Mouse (Mus musculus): ENCODE results near the gene Plcb2. TPM values are rescaled to one million over a fixed set of nuclear protein-coding genes. Genes with fewer than 3 reads are reported as not detected.

The Plcb2 gene
- polyA plus RNA-seq (2014; fragmentation: Nextera tagmentation; extraction: Ambion mirVana), result 1.3 and 1.5 TPM in 2 replicates

- 8% methylated on average over 7 of the region's 7 CpGs for WGBS
- Histone ChIP-seq H3K4me2 (peak within 1 kb of the TSS; percentile 53), H3K27ac (ENCODE audit: low read depth) (peak within 1 kb of the TSS; percentile 55), H3K9ac (no peak within 1 kb of the TSS), H3K4me3 (ENCODE audit: low read depth, low read length) (no peak within 1 kb of the TSS), H3K9me3 (ENCODE audit: low read depth, low read length) (no peaks in the 10 kb centered on the region), H3K27me3 (ENCODE audit: insufficient read depth, low read length) (peaks cover 6% of the 10 kb centered on the region; the same call in 1 of the 2 replicates), H3K4me1 (ENCODE audit: insufficient read depth) (peaks cover 12% of the 10 kb centered on the region), H3K36me3 (ENCODE audit: insufficient read depth) (no peaks in the 10 kb centered on the region)
- ATAC-seq (ENCODE audit: insufficient read depth), result peak; percentile 75
- no peak for TF ChIP-seq CTCF (IDR thresholded peaks at IDR 0.05; ENCODE audit: low read depth)
- DNase-seq, result peak; percentile 66
Observed at GRCm38 (mm10) chr2:118728337-118728736, at the start of gene Plcb2. Plcb2 (minus strand) TSS chr2:118728438.

GRCm38 (mm10) chr2:118776295-118776694, 48.1 kb upstream of the Plcb2 start:
- Histone ChIP-seq H3K9me3 (ENCODE audit: low read depth, low read length) (no peaks in the 10 kb centered on the region), H3K27ac (ENCODE audit: low read depth) (peak overlapping the region; percentile 44), H3K4me1 (ENCODE audit: insufficient read depth) (peaks cover 8% of the 10 kb centered on the region), H3K27me3 (ENCODE audit: insufficient read depth, low read length) (peaks cover 6% of the 10 kb centered on the region; the same call in 1 of the 2 replicates), H3K4me3 (ENCODE audit: low read depth, low read length) (no peak overlapping the region), H3K9ac (no peak overlapping the region), H3K36me3 (ENCODE audit: insufficient read depth) (no peaks in the 10 kb centered on the region), H3K4me2 (no peak overlapping the region)
- TF ChIP-seq CTCF (IDR thresholded peaks at IDR 0.05; ENCODE audit: low read depth), result no peak
- DNase-seq (no peak), ATAC-seq (ENCODE audit: insufficient read depth) (no peak)
- WGBS, result 69% methylated on average over 2 of the region's 2 CpGs

DNA sequence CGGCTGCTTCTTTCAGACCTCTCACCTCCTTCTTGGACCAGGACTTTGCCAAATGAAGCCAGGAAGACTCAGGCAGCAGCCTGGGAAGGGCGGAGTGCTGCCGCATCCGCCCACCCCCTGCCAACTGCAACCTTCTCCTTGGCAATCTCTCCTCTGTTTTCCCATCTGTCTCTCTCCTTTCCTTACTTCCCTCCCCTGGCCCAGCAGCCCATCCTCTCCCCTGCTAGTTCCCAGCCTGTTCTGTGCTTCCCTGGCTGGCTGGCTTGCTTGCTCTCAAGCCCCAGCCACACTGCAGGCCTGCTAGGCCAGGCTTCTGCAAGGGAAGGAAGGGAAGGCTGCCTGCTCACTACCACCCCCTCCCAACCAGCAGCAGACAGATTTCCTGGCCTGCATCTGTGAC, 47.6 kb upstream of the Plcb2 start:
- H3K9ac ChIP-seq, result no peak overlapping the region
- no peak overlapping the region for H3K4me2 ChIP-seq
- DNase-seq (peak; percentile 37), ATAC-seq (ENCODE audit: insufficient read depth) (no peak)
- no peaks in the 10 kb centered on the region for H3K36me3 ChIP-seq (ENCODE audit: insufficient read depth)
- TF ChIP-seq CTCF (IDR thresholded peaks at IDR 0.05; ENCODE audit: low read depth), result no peak
- 70% methylated on average over 3 of the region's 4 CpGs for WGBS
- H3K4me1 ChIP-seq (ENCODE audit: insufficient read depth), result peaks cover 8% of the 10 kb centered on the region
- no peak overlapping the region for H3K4me3 ChIP-seq (ENCODE audit: low read depth, low read length)
- peak overlapping the region; percentile 44 for H3K27ac ChIP-seq (ENCODE audit: low read depth)
- H3K9me3 ChIP-seq (ENCODE audit: low read depth, low read length), result no peaks in the 10 kb centered on the region
- H3K27me3 ChIP-seq (ENCODE audit: insufficient read depth, low read length), result peaks cover 6% of the 10 kb centered on the region; the same call in 1 of the 2 replicates

- no peak for TF ChIP-seq CTCF (IDR thresholded peaks at IDR 0.05; ENCODE audit: low read depth)
- no peak overlapping the region for H3K4me3 ChIP-seq (ENCODE audit: low read depth, low read length)
- DNase-seq (peak; percentile 76), ATAC-seq (ENCODE audit: insufficient read depth) (no peak)
- H3K36me3 ChIP-seq (ENCODE audit: insufficient read depth), result no peaks in the 10 kb centered on the region
- H3K27ac ChIP-seq (ENCODE audit: low read depth), result peak overlapping the region; percentile 44; the same call in 1 of the 2 replicates
- WGBS, result 22% methylated on average over 1 of the region's 1 CpGs
- H3K4me2 ChIP-seq, result no peak overlapping the region
- H3K9ac ChIP-seq, result no peak overlapping the region
- H3K9me3 ChIP-seq (ENCODE audit: low read depth, low read length), result no peaks in the 10 kb centered on the region
- peaks cover 8% of the 10 kb centered on the region for H3K4me1 ChIP-seq (ENCODE audit: insufficient read depth)
- peaks cover 5% of the 10 kb centered on the region; the same call in 1 of the 2 replicates for H3K27me3 ChIP-seq (ENCODE audit: insufficient read depth, low read length)
Observed at GRCm38 (mm10) chr2:118775396-118775795, 47.2 kb upstream of the Plcb2 start.

GRCm38 (mm10) chr2:118774536-118774935, 46.3 kb upstream of the Plcb2 start:
- DNase-seq (no peak), ATAC-seq (ENCODE audit: insufficient read depth) (no peak)
- H3K27me3 ChIP-seq (ENCODE audit: insufficient read depth, low read length), result no peaks in the 10 kb centered on the region
- H3K36me3 ChIP-seq (ENCODE audit: insufficient read depth), result no peaks in the 10 kb centered on the region
- TF ChIP-seq CTCF (IDR thresholded peaks at IDR 0.05; ENCODE audit: low read depth), result no peak
- 64% methylated on average over 2 of the region's 2 CpGs for WGBS
- H3K4me1 ChIP-seq (ENCODE audit: insufficient read depth), result peaks cover 5% of the 10 kb centered on the region; the same call in 1 of the 2 replicates
- H3K4me2 ChIP-seq, result no peak overlapping the region
- no peak overlapping the region for H3K4me3 ChIP-seq (ENCODE audit: low read depth, low read length)
- no peaks in the 10 kb centered on the region for H3K9me3 ChIP-seq (ENCODE audit: low read depth, low read length)
- H3K27ac ChIP-seq (ENCODE audit: low read depth), result no peak overlapping the region
- no peak overlapping the region for H3K9ac ChIP-seq

- 80% methylated on average over 6 of the region's 6 CpGs for WGBS
- Histone ChIP-seq H3K9me3 (ENCODE audit: low read depth, low read length) (no peaks in the 10 kb centered on the region), H3K9ac (no peak within 1 kb of the TSS), H3K4me1 (ENCODE audit: insufficient read depth) (peaks cover 5% of the 10 kb centered on the region; the same call in 1 of the 2 replicates), H3K36me3 (ENCODE audit: insufficient read depth) (no peaks in the 10 kb centered on the region), H3K4me3 (ENCODE audit: low read depth, low read length) (no peak within 1 kb of the TSS), H3K27me3 (ENCODE audit: insufficient read depth, low read length) (no peaks in the 10 kb centered on the region), H3K4me2 (no peak within 1 kb of the TSS), H3K27ac (ENCODE audit: low read depth) (no peak within 1 kb of the TSS)
- ATAC-seq (ENCODE audit: insufficient read depth) (no peak), DNase-seq (no peak)
- no peak for TF ChIP-seq CTCF (IDR thresholded peaks at IDR 0.05; ENCODE audit: low read depth)
Observed at GRCm38 (mm10) chr2:118772158-118772874, 44.1 kb upstream of the Plcb2 start, which contains the start of gene Phgr1. Phgr1 (plus strand) TSS chr2:118772769.
